In the genomic region with DNA sequence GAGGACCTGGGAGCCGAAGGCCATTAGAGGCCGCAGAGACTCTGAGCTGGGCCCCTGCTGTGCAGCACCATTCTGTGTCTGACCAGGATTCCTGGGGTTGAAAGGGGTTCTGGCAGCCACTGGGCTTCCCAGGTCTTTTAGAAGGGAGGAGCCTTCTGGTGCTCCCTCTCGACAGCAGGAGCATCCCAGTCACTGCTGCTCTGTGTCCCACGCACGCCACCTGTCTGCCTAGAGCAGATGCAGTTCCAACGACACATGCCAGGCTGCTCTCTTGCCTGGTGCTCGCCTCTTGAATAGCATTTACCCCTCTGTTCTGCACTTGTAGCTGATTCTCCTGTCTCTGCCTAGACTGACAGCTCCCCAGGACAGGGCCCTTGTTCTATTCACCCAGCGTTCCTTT, we compare ENCODE assay signal across 11 mouse cellular contexts. TPM values are rescaled to one million over a fixed set of nuclear protein-coding genes. Genes with fewer than 3 reads are reported as not detected.
DNase-seq lines count a peak whose midpoint lies in the region; ATAC-seq lines count a peak whose summit lies in the region.
"Had no signal": no experiment of that assay in that cellular context is flagged by ENCODE, and none has a peak within 500 bp of the region (broad histone marks: within the 10 kb centered on the region; RNA-seq: fewer than 3 reads in every experiment).

No protein-coding gene starts in this region.

- H3K27me3 ChIP-seq in limb, embryonic 10.5 days (ENCODE audit: low read depth, poor library complexity, severe bottlenecking): no peaks in the 10 kb centered on the region
- H3K27me3 ChIP-seq: kidney, embryonic 15.5 days; liver, embryonic 12.5 days had no signal

- H3K4me1 ChIP-seq in limb, embryonic 10.5 days: peaks cover 10% of the 10 kb centered on the region

- H3K9me3 ChIP-seq in limb, embryonic 10.5 days (replicated peaks): no peaks in the 10 kb centered on the region
- H3K9me3 ChIP-seq: kidney, embryonic 15.5 days; liver, embryonic 12.5 days had no signal

- no peak for ATAC-seq in erythroblast, adult 5-6 weeks (replicated peaks; ENCODE audit: low FRiP score, poor library complexity, severe bottlenecking)
- ATAC-seq: liver, embryonic 12.5 days had no signal

- peak; percentile 56 for DNase-seq in cerebellum, adult 11 months
- DNase-seq in cerebellum, postnatal 10 days: peak; percentile 33 to 38
- peak; percentile 83 to 88 for DNase-seq in layer of hippocampus, adult 8-10 months (ENCODE audit: low spot score in 2 of 2)
- peak; percentile 69 to 78 for DNase-seq in left cerebral cortex, postnatal 36 days (ENCODE audit: low spot score in 2 of 2)
- DNase-seq in gastrocnemius, postnatal 10 days: no peak
- DNase-seq in limb, embryonic 10.5 days (ENCODE audit: low spot score): no peak

- no peak overlapping the region for H3K27ac ChIP-seq in limb, embryonic 10.5 days
- H3K27ac ChIP-seq: kidney, embryonic 15.5 days; liver, embryonic 12.5 days; macrophage had no signal

- no peak overlapping the region for H3K4me3 ChIP-seq in limb, embryonic 10.5 days
- H3K4me3 ChIP-seq: erythroblast, embryonic 14.5 days; kidney, embryonic 15.5 days; liver, embryonic 12.5 days had no signal

- WGBS in limb, embryonic 10.5 days: 91% methylated on average over 8 of the region's 8 CpGs

- H3K36me3 ChIP-seq in limb, embryonic 10.5 days: peaks cover 43% of the 10 kb centered on the region

- intact Hi-C loops in left cerebral cortex, postnatal 36 days (cut with DNase I): loop anchor here (5.0 kb wide), 2 partner anchors 37 to 282 kb away; a partner anchor contains a TSS

RNA-seq across cellular contexts. Expression of a gene that starts 33.0 kb away (rescaled TPM):
- total RNA-seq in layer of hippocampus, adult 8-10 months (2022): 10 to 100 TPM; 16.0 to 22.9 (median 22.3) TPM
- 10 to 100 TPM; 19.0 to 19.7 TPM for total RNA-seq in left cerebral cortex, postnatal 36 days (2021)
- total RNA-seq in erythroblast, adult 5-6 weeks (2015; ENCODE audit: low replicate concordance): 13.2 and 13.8 TPM in 2 replicates
- total RNA-seq in erythroblast, adult 5-6 weeks (2017; ENCODE audit: low replicate concordance): 9.0 and 12.5 TPM in 2 replicates
- 10 to 100 TPM; 11.9 to 16.4 TPM for total RNA-seq in gastrocnemius, postnatal 10 days (2021)
- polyA plus RNA-seq in limb, embryonic 10.5 days (2016; fragmentation: Nextera tagmentation; extraction: Ambion mirVana): 104 and 106 TPM in 2 replicates

RNA-seq across cellular contexts. Expression of a gene that starts 34.8 kb away (rescaled TPM):
- 10 to 100 TPM; 48.9 to 53.4 (median 49.5) TPM for total RNA-seq in layer of hippocampus, adult 8-10 months (2022)
- 10 to 100 TPM; 58.5 to 68.8 TPM for total RNA-seq in left cerebral cortex, postnatal 36 days (2021)
- 4.2 and 5.0 TPM in 2 replicates for total RNA-seq in erythroblast, adult 5-6 weeks (2015; ENCODE audit: low replicate concordance)
- total RNA-seq in erythroblast, adult 5-6 weeks (2017; ENCODE audit: low replicate concordance): 6.5 and 13.0 TPM in 2 replicates
- 10 to 100 TPM; 23.5 to 31.8 TPM for total RNA-seq in gastrocnemius, postnatal 10 days (2021)
- 114 and 129 TPM in 2 replicates for polyA plus RNA-seq in limb, embryonic 10.5 days (2016; fragmentation: Nextera tagmentation; extraction: Ambion mirVana)

Comparison
In these comparisons a context has a peak if more than half of its experiments do, and no peak if none do; other contexts are left out.
1. DNase-seq: peak in cerebellum, adult 11 months (single experiment), cerebellum, postnatal 10 days (2 of 2), layer of hippocampus, adult 8-10 months (2 of 2) and left cerebral cortex, postnatal 36 days (2 of 2); none in gastrocnemius, postnatal 10 days (single experiment) and limb, embryonic 10.5 days (single experiment).